Mouse (Mus musculus) layer of hippocampus, adult 9-11 months (tissue): Measurements from ENCODE around the gene Ptprn2.

Source experiments
- DNase-seq: peaks from one replicate; pipeline ENCODE4 v3.0.0; 2022

Ptprn2 gene

GRCm38 (mm10) chr12:116595727-116596126 is 110.2 kb downstream of the Ptprn2 start:
- no peak for DNase-seq

GRCm38 (mm10) chr12:116596993-116597392 is 111.5 kb downstream of the Ptprn2 start:
- no peak for DNase-seq

GRCm38 (mm10) chr12:116597670-116598069 is 112.2 kb downstream of the Ptprn2 start:
- DNase-seq, result no peak

- no peak for DNase-seq
Observed at GRCm38 (mm10) chr12:116598123-116599005, 112.8 kb downstream of the Ptprn2 start.

- peak; percentile 77 for DNase-seq
Observed at GRCm38 (mm10) chr12:116599537-116599936, 114.0 kb downstream of the Ptprn2 start.

GRCm38 (mm10) chr12:116600054-116600453 is 114.5 kb downstream of the Ptprn2 start:
- no peak for DNase-seq

- DNase-seq, result no peak
Observed at GRCm38 (mm10) chr12:116601395-116601794, 115.9 kb downstream of the Ptprn2 start.

- DNase-seq, result no peak
Observed at GRCm38 (mm10) chr12:116601921-116602320, 116.4 kb downstream of the Ptprn2 start.

- no peak for DNase-seq
Observed at GRCm38 (mm10) chr12:116608598-116608997, 123.1 kb downstream of the Ptprn2 start.

GRCm38 (mm10) chr12:116619868-116620267 is 134.3 kb downstream of the Ptprn2 start:
- peak; percentile 56 for DNase-seq

GRCm38 (mm10) chr12:116620299-116620698 is 134.8 kb downstream of the Ptprn2 start:
- no peak for DNase-seq

- no peak for DNase-seq
Observed at GRCm38 (mm10) chr12:116621325-116622040, 136.0 kb downstream of the Ptprn2 start.

GRCm38 (mm10) chr12:116622665-116623387 is 137.3 kb downstream of the Ptprn2 start:
- peak; percentile 88 for DNase-seq

GRCm38 (mm10) chr12:116625391-116626281 is 140.1 kb downstream of the Ptprn2 start:
- DNase-seq, result no peak

- DNase-seq, result no peak
Observed at GRCm38 (mm10) chr12:116628992-116629391, 143.5 kb downstream of the Ptprn2 start.

- DNase-seq, result no peak
Observed at GRCm38 (mm10) chr12:116637498-116637897, 152.0 kb downstream of the Ptprn2 start.

GRCm38 (mm10) chr12:116640871-116641270 is 155.4 kb downstream of the Ptprn2 start:
- DNase-seq, result no peak

GRCm38 (mm10) chr12:116641339-116642190 is 156.0 kb downstream of the Ptprn2 start:
- DNase-seq, result no peak

GRCm38 (mm10) chr12:116642191-116642549 is 156.7 kb downstream of the Ptprn2 start:
- no peak for DNase-seq

GRCm38 (mm10) chr12:116646771-116647170 is 161.3 kb downstream of the Ptprn2 start:
- no peak for DNase-seq

GRCm38 (mm10) chr12:116648584-116649206 is 163.2 kb downstream of the Ptprn2 start:
- DNase-seq, result peak; percentile 59
